Mouse (Mus musculus): ENCODE results near the gene Ap1b1.
A peak's percentile ranks its signal among the peaks of the same experiment; 100 is the strongest.

Gene Ap1b1

GRCm38 (mm10) chr11:5035421-5035820, 48.8 kb downstream of the Ap1b1 start:
- no peak for DNase-seq (ENCODE audit: low read depth, low spot score)

GRCm38 (mm10) chr11:5037146-5037854, 50.7 kb downstream of the Ap1b1 start:
- no peak for DNase-seq (ENCODE audit: low read depth, low spot score)

GRCm38 (mm10) chr11:5040585-5040984, 54.0 kb downstream of the Ap1b1 start:
- DNase-seq (ENCODE audit: low read depth, low spot score): no peak

- no peak for DNase-seq (ENCODE audit: low read depth, low spot score)
Observed at GRCm38 (mm10) chr11:5041144-5041780, 54.6 kb downstream of the Ap1b1 start.

GRCm38 (mm10) chr11:5042645-5043381, 56.2 kb downstream of the Ap1b1 start:
- no peak for DNase-seq (ENCODE audit: low read depth, low spot score)

GRCm38 (mm10) chr11:5046321-5046926, 59.8 kb downstream of the Ap1b1 start:
- DNase-seq (ENCODE audit: low read depth, low spot score): no peak

GRCm38 (mm10) chr11:5051629-5052028, 65.0 kb downstream of the Ap1b1 start:
- no peak for DNase-seq (ENCODE audit: low read depth, low spot score)

GRCm38 (mm10) chr11:5052200-5052854, 65.7 kb downstream of the Ap1b1 start:
- DNase-seq (ENCODE audit: low read depth, low spot score): no peak

GRCm38 (mm10) chr11:5054151-5054550, 67.5 kb downstream of the Ap1b1 start:
- no peak for DNase-seq (ENCODE audit: low read depth, low spot score)

GRCm38 (mm10) chr11:5054874-5055273, 68.2 kb downstream of the Ap1b1 start:
- no peak for DNase-seq (ENCODE audit: low read depth, low spot score)

- peak; percentile 58 for DNase-seq (ENCODE audit: low read depth, low spot score)
Observed at GRCm38 (mm10) chr11:5055945-5056938, 69.6 kb downstream of the Ap1b1 start.

- no peak for DNase-seq (ENCODE audit: low read depth, low spot score)
Observed at GRCm38 (mm10) chr11:5057064-5057463, 70.4 kb downstream of the Ap1b1 start.

GRCm38 (mm10) chr11:5057541-5057855, 70.9 kb downstream of the Ap1b1 start:
- no peak for DNase-seq (ENCODE audit: low read depth, low spot score)

- peak; percentile 87 for DNase-seq (ENCODE audit: low read depth, low spot score)
Observed at GRCm38 (mm10) chr11:5057856-5058641, 71.4 kb downstream of the Ap1b1 start, which contains the start of gene Rasl10a. Rasl10a (plus strand) TSS chr11:5058128.

GRCm38 (mm10) chr11:5058783-5059182, 72.2 kb downstream of the Ap1b1 start:
- DNase-seq (ENCODE audit: low read depth, low spot score): no peak

- no peak for DNase-seq (ENCODE audit: low read depth, low spot score)
Observed at GRCm38 (mm10) chr11:5059230-5059629, 72.6 kb downstream of the Ap1b1 start.

- peak; percentile 63 for DNase-seq (ENCODE audit: low read depth, low spot score)
Observed at GRCm38 (mm10) chr11:5059704-5060156, 73.1 kb downstream of the Ap1b1 start.

GRCm38 (mm10) chr11:5060756-5061412, 74.3 kb downstream of the Ap1b1 start:
- no peak for DNase-seq (ENCODE audit: low read depth, low spot score)
